Mouse (Mus musculus) cerebellum, adult 2 months (tissue): Measurements from ENCODE around the gene Hoxb3.

ENCODE experiments used
- CTCF ChIP-seq: fragments of 200-500 bp; IDR thresholded peaks from 2 replicates; pipeline ENCODE4 v1.5.1; 2011; ENCODE audit warnings: low read depth, mild to moderate bottlenecking, control low read depth, low read length, moderate library complexity, borderline replicate concordance; ENCODE audit not compliant: insufficient read depth
- POLR2A ChIP-seq: fragments of 200-500 bp; IDR thresholded peaks from 2 replicates; pipeline ENCODE4 v1.6.1; 2011; ENCODE audit warnings: low read length, control low read depth, borderline replicate concordance; ENCODE audit not compliant: insufficient read depth

DNA sequence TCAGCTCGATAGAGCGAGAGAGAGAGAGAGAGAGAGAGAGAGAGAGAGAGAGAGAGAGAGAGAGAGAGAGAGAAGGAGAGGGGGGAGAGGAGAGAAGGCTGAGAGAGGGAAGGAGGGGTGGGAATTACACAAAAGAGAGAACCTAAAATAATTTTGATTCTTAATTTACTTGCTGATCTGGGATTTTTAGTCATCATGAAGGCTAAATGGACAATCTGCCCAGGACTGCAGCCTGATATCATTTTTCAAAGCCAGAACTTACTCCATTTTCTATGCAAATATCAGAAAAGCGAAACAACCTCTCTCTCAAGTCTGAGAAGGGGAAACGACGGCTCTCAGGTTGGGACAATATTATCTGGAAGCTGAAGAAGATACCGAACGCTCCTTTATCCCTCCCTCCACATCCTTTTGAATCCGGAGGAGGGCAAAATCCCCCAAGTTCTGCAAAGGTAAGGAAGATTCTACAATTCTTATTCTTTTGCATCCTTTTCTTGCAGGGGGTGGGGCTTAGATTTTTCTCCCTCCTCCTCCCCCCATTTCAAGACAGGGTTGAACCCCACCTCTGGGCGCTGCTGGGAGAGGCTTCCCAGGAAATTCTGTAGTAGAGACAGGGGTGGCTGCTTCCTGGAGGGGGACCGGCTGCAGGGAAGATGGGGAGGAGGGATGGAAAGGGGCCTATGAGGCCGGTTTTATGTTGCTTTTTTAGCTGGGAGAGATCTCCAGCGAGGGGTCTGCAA lies 30.4 kb upstream of the Hoxb3 start:
- TF ChIP-seq CTCF (no peak), POLR2A (no peak)
